Mouse (Mus musculus): Measurements from ENCODE around the gene Hs3st3b1.

DNA sequence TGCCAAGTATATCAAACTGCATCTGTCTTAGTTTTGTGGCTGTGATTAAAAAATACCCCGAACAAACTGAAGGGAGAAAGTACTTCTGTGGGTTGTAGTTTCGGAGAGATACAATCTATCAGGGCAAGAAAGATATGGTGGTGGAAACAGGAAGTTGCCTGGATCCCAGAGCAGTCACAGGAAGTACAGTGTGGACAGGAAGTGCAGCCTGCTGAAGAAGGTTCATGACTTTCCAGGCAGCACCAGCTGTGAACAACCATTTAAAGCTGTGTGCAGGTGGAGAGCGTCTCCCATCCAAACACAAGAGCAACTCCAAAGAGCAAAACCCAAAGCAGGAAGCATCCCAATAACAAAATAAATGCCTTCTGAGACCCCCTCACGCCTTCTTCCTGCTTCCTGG, 13.6 kb downstream of the Hs3st3b1 start:
- no peak for TF ChIP-seq CTCF (IDR thresholded peaks at IDR 0.05; ENCODE audit: low read depth)
- TF ChIP-seq EP300 (IDR thresholded peaks at IDR 0.05; ENCODE audit: low read depth), result no peak
